Mouse (Mus musculus) adrenal gland, adult 2 months (tissue): ENCODE results near the gene Abtb2. TPM values are rescaled to one million over a fixed set of nuclear protein-coding genes. Genes with fewer than 3 reads are reported as not detected.
"Not testable (repeated sequence)": the region's sequence is repeated elsewhere in the genome, so short reads cannot be mapped to it uniquely, and the experiment has no call there.

Experiments used
- DNase-seq: peaks from one replicate; pipeline ENCODE4 v3.0.0; 2021
- long read RNA-seq: library from polyadenylated mRNA; stranded (forward); transcript quantifications from one replicate; pipeline ENCODE4 v2.0.0, GENCODE M21; 2021
- polyA plus RNA-seq: library from polyadenylated mRNA; depleted of rRNA; stranded (reverse); fragments of >200 nt; gene quantifications from 2 replicates; pipeline ENCODE4 v1.2.3, GENCODE M21; 2012; rRNA removed
- total RNA-seq, 2 experiments: library from RNA; stranded (reverse); gene quantifications; 2 replicates each; pipeline ENCODE4 v1.2.3; 2021

Abtb2 gene
- total RNA-seq (10 to 100 TPM in 1 of 2 experiments, 1 to 10 TPM in 1; 6.3 to 36.7 TPM), polyA plus RNA-seq (46.1 and 72.3 TPM in 2 replicates)
- long read RNA-seq, full-length matches to known transcripts, result 4 of 9 reads
- long read RNA-seq, partial matches to known transcripts, result 1 of 9 reads
- long read RNA-seq, other reads (novel, unspliced or antisense), result 4 of 9 reads

GRCm38 (mm10) chr2:103565732-103566422, at the start of gene Abtb2:
Gene Abtb2, plus strand, starts transcription at chr2:103566310.
- peak; percentile 97 for DNase-seq

GRCm38 (mm10) chr2:103516472-103516871, 49.6 kb upstream of the Abtb2 start:
- DNase-seq, result no peak

- DNase-seq, result no peak
These were observed 40.5 kb upstream of the Abtb2 start for GRCm38 (mm10) chr2:103525596-103525995.

GRCm38 (mm10) chr2:103547132-103547531, 19.0 kb upstream of the Abtb2 start:
- DNase-seq, result peak; percentile 64

DNA sequence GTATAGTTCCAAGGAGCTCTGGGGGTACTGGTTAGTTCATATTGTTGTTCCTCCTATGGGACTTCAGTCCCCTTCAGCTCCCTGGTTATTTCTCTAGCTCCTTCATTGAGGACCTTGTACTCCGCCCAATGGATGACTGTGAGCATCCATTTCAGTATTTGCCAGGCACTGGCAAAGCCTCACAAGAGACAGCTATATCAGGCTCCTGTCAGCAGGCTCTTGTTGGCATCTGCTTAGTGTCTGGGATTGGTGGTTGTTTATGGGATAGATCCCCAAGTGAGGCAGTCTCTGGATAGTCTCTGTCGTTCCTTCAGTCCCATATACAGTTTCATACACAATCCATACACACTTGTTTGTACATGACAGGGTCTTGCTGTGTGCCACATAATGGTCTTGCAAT, 15.8 kb upstream of the Abtb2 start:
- DNase-seq, result not testable (repeated sequence)

- DNase-seq, result no peak
These were observed 12.1 kb upstream of the Abtb2 start for GRCm38 (mm10) chr2:103554041-103554440.

DNA sequence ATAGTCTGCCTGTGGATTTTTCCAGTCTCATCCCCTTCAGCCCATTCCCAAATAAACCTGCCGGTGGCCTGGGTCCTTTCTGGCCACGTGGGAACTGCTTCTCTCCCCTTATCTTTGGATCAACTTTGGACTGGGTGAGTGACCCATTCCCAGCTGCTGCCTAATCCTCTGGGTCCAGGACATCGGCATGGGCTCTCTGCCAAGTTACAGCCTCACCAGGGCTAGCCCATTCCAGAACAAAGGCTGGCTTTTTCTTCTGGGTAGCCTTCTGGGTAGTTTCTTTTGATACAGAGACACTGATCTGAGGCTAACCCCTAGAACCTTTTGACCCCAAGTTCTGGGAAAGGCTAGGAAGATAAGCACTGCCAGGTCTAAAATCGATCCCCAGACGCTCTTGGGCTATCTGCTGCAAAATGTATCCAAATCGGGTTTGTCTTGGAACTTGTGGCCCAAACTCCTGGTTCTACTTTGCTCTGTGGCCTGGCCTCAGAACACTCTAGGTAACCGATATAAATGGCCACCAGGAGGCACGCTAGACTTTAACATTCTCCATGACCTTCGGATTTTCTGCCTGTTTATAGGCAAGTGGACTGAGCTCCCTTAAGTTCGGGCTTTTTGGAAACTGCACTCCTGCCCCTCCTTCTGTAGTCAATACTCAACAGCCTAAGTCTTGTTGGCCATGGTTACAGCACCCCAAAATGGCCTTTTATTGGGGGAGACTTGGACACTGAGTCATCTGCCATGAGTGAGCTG, 9.8 kb upstream of the Abtb2 start:
- DNase-seq, result peak; percentile 29

GRCm38 (mm10) chr2:103560955-103561354, 5.2 kb upstream of the Abtb2 start:
- DNase-seq, result no peak

- DNase-seq, result no peak
These were observed 1.6 kb upstream of the Abtb2 start for GRCm38 (mm10) chr2:103564427-103565023.

DNA sequence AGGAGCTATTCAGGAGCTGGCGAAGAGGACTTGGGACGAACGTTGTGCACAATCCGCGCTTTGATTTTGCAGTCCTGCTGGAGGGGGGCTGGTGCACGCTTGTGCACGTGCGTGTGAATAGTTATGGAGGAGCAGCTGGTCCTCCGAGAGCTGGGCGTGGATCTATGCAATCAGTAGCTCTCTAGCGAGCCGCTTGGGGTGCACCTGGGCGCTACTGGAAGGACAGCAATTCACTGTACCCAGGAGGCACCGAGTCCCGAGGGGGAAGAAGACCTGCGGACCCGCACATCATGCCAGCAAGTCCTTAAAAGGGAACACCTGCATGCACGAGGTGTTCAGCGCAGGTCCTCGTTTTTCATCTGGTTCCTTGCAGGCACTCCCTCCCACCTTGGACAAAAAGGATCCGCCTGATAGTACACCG, 929 bp upstream of the Abtb2 start:
- DNase-seq, result peak; percentile 47

DNA sequence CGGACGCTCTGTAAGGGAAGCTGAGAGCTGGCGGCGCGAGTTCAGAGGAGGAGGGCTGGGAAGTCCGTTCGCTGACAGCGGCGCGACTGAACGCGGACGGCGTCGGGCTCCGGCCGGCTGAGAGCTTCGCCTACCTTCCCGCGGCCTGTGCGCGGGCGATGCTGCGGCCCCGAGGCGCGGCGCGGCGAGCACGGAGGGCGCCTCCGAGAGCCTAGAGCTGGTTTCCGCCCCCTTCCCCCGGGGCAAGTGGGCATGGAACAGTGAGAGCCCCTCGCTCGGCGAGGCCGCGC, 258 bp downstream of the Abtb2 start:
- DNase-seq, result no peak

GRCm38 (mm10) chr2:103566713-103567521, 807 bp downstream of the Abtb2 start:
- DNase-seq, result peak; percentile 85

DNA sequence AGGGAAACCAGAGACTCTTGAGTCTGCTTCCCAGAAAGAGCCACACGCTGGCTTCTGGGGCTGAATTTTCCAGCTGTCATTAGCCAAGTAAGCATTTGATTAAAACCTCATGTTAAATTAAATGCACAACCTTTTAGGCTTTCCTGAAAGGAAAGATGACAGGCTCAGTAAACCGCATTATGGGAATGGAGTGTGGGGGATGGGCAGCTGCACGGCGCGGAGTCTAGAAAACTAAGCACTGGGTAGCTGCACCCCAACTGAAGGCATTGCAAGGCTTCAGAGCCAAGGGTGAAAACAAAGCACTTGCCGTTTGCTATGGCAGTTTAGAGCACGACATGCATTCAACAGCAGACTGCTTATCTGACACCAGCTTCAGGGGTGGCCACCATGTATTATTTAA, 2.1 kb downstream of the Abtb2 start:
- DNase-seq, result no peak

- peak; percentile 44 for DNase-seq
These were observed 3.6 kb downstream of the Abtb2 start for GRCm38 (mm10) chr2:103569716-103570115.

DNA sequence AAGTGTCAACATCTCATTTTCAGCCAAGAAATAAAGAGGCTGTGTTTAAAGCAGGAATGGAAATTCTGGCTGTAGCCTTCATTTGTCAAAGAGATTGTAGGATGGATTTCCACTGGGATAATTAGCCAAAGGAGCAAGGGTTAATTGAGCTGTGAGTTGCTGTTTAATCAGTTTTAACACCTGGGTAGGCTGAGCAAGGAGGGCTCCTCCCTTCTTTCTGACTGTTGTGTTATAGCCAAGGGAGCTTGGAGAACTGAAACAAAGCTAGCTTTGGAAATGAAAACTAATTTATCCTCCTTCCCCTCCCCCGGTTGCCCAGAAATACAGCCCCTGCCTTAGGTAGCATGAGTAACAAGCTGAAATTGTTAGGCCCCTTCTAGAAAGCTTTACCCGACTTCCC, 6.2 kb downstream of the Abtb2 start:
- no peak for DNase-seq

- DNase-seq, result no peak
These were observed 10.3 kb downstream of the Abtb2 start for GRCm38 (mm10) chr2:103576371-103576770.

GRCm38 (mm10) chr2:103577752-103578662, 11.9 kb downstream of the Abtb2 start:
- no peak for DNase-seq

GRCm38 (mm10) chr2:103578663-103579213, 12.6 kb downstream of the Abtb2 start:
- DNase-seq, result no peak

- DNase-seq, result no peak
These were observed 14.6 kb downstream of the Abtb2 start for GRCm38 (mm10) chr2:103580756-103581155.

DNA sequence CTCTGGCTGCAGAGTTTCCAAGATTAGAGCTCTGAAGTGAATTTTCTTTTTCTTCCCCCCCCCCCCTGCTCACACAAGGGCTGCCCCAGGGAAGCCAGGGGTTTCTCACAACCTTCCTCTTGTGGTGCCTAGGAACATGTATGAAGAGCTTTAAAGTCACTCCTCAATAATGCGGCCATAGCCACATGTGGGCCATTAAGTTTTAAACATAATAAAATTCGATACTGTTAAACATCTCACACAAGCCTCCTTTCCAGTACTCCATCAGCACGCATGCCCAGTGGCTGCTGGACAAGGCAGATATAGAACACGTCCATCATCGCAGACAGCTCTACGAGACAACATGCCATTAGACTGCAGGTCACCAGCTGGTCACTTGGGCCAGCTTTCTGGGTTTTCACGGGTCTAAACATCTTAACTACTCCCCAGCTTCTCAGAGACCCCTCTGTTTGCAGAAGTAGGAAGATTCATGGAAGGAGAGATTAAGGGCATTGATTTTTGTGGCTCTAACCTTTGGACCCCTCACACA, 15.3 kb downstream of the Abtb2 start:
- DNase-seq, result no peak
